Mouse (Mus musculus): ENCODE results near the gene Ccdc69.

- TF ChIP-seq CTCF (IDR thresholded peaks at IDR 0.05; ENCODE audit: borderline replicate concordance, insufficient read depth, low read depth, low read length) (no peak), POLR2A (IDR thresholded peaks at IDR 0.05; ENCODE audit: borderline replicate concordance, insufficient read depth, low read length) (no peak)
These were observed 56.5 kb downstream of the Ccdc69 start for GRCm38 (mm10) chr11:55021458-55021857.
